Comparison of ENCODE assay signal across 10 mouse cellular contexts in the genomic region with DNA sequence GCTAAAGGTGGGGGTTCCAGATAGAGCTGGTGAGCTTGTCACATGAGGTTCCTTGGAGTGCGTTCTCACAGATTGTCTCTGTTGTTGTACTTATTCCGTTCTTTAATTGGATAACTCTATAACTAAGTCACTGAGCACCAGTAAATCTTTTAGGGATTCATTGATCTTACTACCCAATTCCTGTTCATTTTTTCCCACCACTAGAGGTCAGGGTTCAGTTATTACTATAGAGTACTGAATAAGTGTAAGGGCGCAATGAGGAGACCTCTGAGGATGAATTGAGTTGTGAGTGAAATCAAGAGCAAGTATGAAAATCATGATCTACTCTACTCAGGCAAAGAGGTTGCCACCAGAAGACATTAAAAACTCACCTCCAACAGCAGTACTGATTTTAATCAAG.
DNase-seq lines count a peak whose midpoint lies in the region; ATAC-seq and TF ChIP-seq lines count a peak whose summit lies in the region.
"Had no signal": no experiment of that assay in that cellular context is flagged by ENCODE, and none has a peak within 500 bp of the region (broad histone marks: within the 10 kb centered on the region; RNA-seq: fewer than 3 reads in every experiment).

No protein-coding gene starts in this region.

- WGBS in intestine, postnatal 0 days = 68% methylated on average over 3 of the region's 3 CpGs
- WGBS in intestine, embryonic 16.5 days = 75% methylated on average over 3 of the region's 3 CpGs
- WGBS in midbrain, postnatal 0 days = 72% methylated on average over 3 of the region's 3 CpGs
- WGBS in midbrain, embryonic 10.5 days = 81% methylated on average over 3 of the region's 3 CpGs

- no peaks in the 10 kb centered on the region for H3K4me1 ChIP-seq in intestine, postnatal 0 days (replicated peaks; ENCODE audit: control insufficient read depth, insufficient read depth, low read length)
- H3K4me1 ChIP-seq in intestine, embryonic 16.5 days (ENCODE audit: control insufficient read depth, insufficient read depth, low read length) = 0 out of 2 replicates have a peak, but pooled peaks cover 3% of the 10 kb centered on the region
- no peaks in the 10 kb centered on the region for H3K4me1 ChIP-seq in midbrain, postnatal 0 days (ENCODE audit: insufficient read depth, low read length)
- no peaks in the 10 kb centered on the region for H3K4me1 ChIP-seq in midbrain, embryonic 10.5 days

- peak; percentile 1 for DNase-seq in CD4-positive, CD25-positive, alpha-beta regulatory T cell, adult 2 months (ENCODE audit: low read depth, low spot score)
- peak; percentile 11 for DNase-seq in midbrain, postnatal 0 days (ENCODE audit: low spot score)
- DNase-seq in midbrain, embryonic 10.5 days (ENCODE audit: low spot score) = no peak
- no peak for DNase-seq in right cerebral cortex, postnatal 25 days
- DNase-seq in testis, postnatal 14 days (ENCODE audit: low spot score) = no peak
- DNase-seq: adrenal gland, postnatal 10 days; layer of hippocampus, postnatal 36 days had no signal

- no peak for ATAC-seq in CD4-positive, CD25-positive, alpha-beta regulatory T cell, adult 4 months
- no peak for ATAC-seq in intestine, postnatal 0 days
- no peak for ATAC-seq in intestine, embryonic 16.5 days
- ATAC-seq in midbrain, postnatal 0 days (ENCODE audit: low FRiP score) = no peak

- H3K9me3 ChIP-seq in intestine, postnatal 0 days (ENCODE audit: control insufficient read depth) = no peaks in the 10 kb centered on the region
- H3K9me3 ChIP-seq in intestine, embryonic 16.5 days (ENCODE audit: control insufficient read depth, low read length) = no peaks in the 10 kb centered on the region
- H3K9me3 ChIP-seq in midbrain, postnatal 0 days (ENCODE audit: low read length) = no peaks in the 10 kb centered on the region
- no peaks in the 10 kb centered on the region for H3K9me3 ChIP-seq in midbrain, embryonic 10.5 days (replicated peaks)

- H3K9ac ChIP-seq in intestine, postnatal 0 days (ENCODE audit: low read depth, low read length) = no peak overlapping the region
- no peak overlapping the region for H3K9ac ChIP-seq in intestine, embryonic 16.5 days (ENCODE audit: low read depth, low read length)
- no peak overlapping the region for H3K9ac ChIP-seq in midbrain, postnatal 0 days (replicated peaks; ENCODE audit: low read length, poor library complexity, severe bottlenecking)

- TF ChIP-seq CTCF in intestine, postnatal 0 days (IDR thresholded peaks at IDR 0.05; ENCODE audit: low read depth) = peak; percentile 50
- peak; percentile 32 for TF ChIP-seq CTCF in midbrain, postnatal 0 days (IDR thresholded peaks at IDR 0.05)

- no peaks in the 10 kb centered on the region for H3K36me3 ChIP-seq in intestine, postnatal 0 days (ENCODE audit: control insufficient read depth, insufficient read depth)
- H3K36me3 ChIP-seq in intestine, embryonic 16.5 days (ENCODE audit: control insufficient read depth, insufficient read depth, low read length) = no peaks in the 10 kb centered on the region
- H3K36me3 ChIP-seq in midbrain, postnatal 0 days (ENCODE audit: insufficient read depth, low read length) = no peaks in the 10 kb centered on the region
- H3K36me3 ChIP-seq in midbrain, embryonic 10.5 days = no peaks in the 10 kb centered on the region

- H3K27me3 ChIP-seq in intestine, postnatal 0 days (replicated peaks; ENCODE audit: control insufficient read depth, insufficient read depth, low read length) = no peaks in the 10 kb centered on the region
- H3K27me3 ChIP-seq in intestine, embryonic 16.5 days (replicated peaks; ENCODE audit: control insufficient read depth, insufficient read depth, low read length) = no peaks in the 10 kb centered on the region
- H3K27me3 ChIP-seq in midbrain, postnatal 0 days (ENCODE audit: insufficient read depth, low read length) = no peaks in the 10 kb centered on the region
- no peaks in the 10 kb centered on the region for H3K27me3 ChIP-seq in midbrain, embryonic 10.5 days (ENCODE audit: low read depth, poor library complexity, severe bottlenecking)

- H3K27ac ChIP-seq in intestine, postnatal 0 days (ENCODE audit: low read depth, low read length) = no peak overlapping the region
- H3K27ac ChIP-seq in intestine, embryonic 16.5 days (ENCODE audit: low read length) = no peak overlapping the region
- no peak overlapping the region for H3K27ac ChIP-seq in midbrain, postnatal 0 days (ENCODE audit: low read depth, low read length)
- H3K27ac ChIP-seq in midbrain, embryonic 10.5 days (replicated peaks) = no peak overlapping the region

- H3K4me3 ChIP-seq in intestine, postnatal 0 days (ENCODE audit: low read depth, low read length) = no peak overlapping the region
- no peak overlapping the region for H3K4me3 ChIP-seq in intestine, embryonic 16.5 days (ENCODE audit: low read length)
- H3K4me3 ChIP-seq in midbrain, postnatal 0 days (ENCODE audit: low read depth, low read length) = no peak overlapping the region
- no peak overlapping the region for H3K4me3 ChIP-seq in midbrain, embryonic 10.5 days

- H3K4me2 ChIP-seq in intestine, postnatal 0 days (replicated peaks; ENCODE audit: low read depth) = no peak overlapping the region
- no peak overlapping the region for H3K4me2 ChIP-seq in intestine, embryonic 16.5 days (ENCODE audit: low read depth, low read length)
- H3K4me2 ChIP-seq in midbrain, postnatal 0 days (ENCODE audit: low read depth, low read length, poor library complexity, severe bottlenecking) = no peak overlapping the region

Comparison
In these comparisons a context has a peak if more than half of its experiments do, and no peak if none do; other contexts are left out.
1. DNase-seq: peak in CD4-positive, CD25-positive, alpha-beta regulatory T cell, adult 2 months (single experiment) and midbrain, postnatal 0 days (single experiment); none in midbrain, embryonic 10.5 days (single experiment), right cerebral cortex, postnatal 25 days (single experiment) and testis, postnatal 14 days (single experiment).